Mouse (Mus musculus): ENCODE measurements at regions not wholly inside any gene's neighbourhood (a gene's known extent, or its start where the extent isn't known, plus 50 kb on each side); places are given as distances from the start of the nearest gene placed in this dataset.

GRCm38 (mm10) chr1:165086131-165086530 lies 74.4 kb downstream of the Tbx19 start:
- DNase-seq (ENCODE audit: low read depth, low spot score), result no peak

- no peak for DNase-seq (ENCODE audit: low read depth, low spot score)
These were observed 75.8 kb downstream of the Tbx19 start for GRCm38 (mm10) chr1:165084753-165085152.

GRCm38 (mm10) chr1:165084179-165084578 lies 76.4 kb downstream of the Tbx19 start:
- DNase-seq (ENCODE audit: low read depth, low spot score), result no peak

- DNase-seq (ENCODE audit: low read depth, low spot score), result no peak
These were observed 80.2 kb downstream of the Tbx19 start for GRCm38 (mm10) chr1:165080351-165080750.

GRCm38 (mm10) chr1:165077313-165077712 lies 83.3 kb downstream of the Tbx19 start:
- DNase-seq (ENCODE audit: low read depth, low spot score), result no peak

GRCm38 (mm10) chr1:165075301-165076082 lies 85.1 kb downstream of the Tbx19 start:
- DNase-seq (ENCODE audit: low read depth, low spot score), result peak; percentile 17

GRCm38 (mm10) chr1:165071831-165072491 lies 88.6 kb downstream of the Tbx19 start:
- no peak for DNase-seq (ENCODE audit: low read depth, low spot score)

GRCm38 (mm10) chr1:165064981-165065380 lies 95.6 kb downstream of the Tbx19 start:
- no peak for DNase-seq (ENCODE audit: low read depth, low spot score)

- DNase-seq (ENCODE audit: low read depth, low spot score), result no peak
These were observed 97.6 kb downstream of the Tbx19 start for GRCm38 (mm10) chr1:165062813-165063492.

- DNase-seq (ENCODE audit: low read depth, low spot score), result no peak
These were observed 99.2 kb downstream of the Tbx19 start for GRCm38 (mm10) chr1:165061420-165061819.

- DNase-seq (ENCODE audit: low read depth, low spot score), result no peak
These were observed 106.3 kb downstream of the Tbx19 start for GRCm38 (mm10) chr1:165054245-165054644.

- no peak for DNase-seq (ENCODE audit: low read depth, low spot score)
These were observed 109.3 kb downstream of the Tbx19 start for GRCm38 (mm10) chr1:165051294-165051693.

- DNase-seq (ENCODE audit: low read depth, low spot score), result no peak
These were observed 110.4 kb downstream of the Tbx19 start for GRCm38 (mm10) chr1:165050176-165050575.

- no peak for DNase-seq (ENCODE audit: low read depth, low spot score)
These were observed 111.3 kb upstream of the Xcl1 start for GRCm38 (mm10) chr1:165046637-165047036.

GRCm38 (mm10) chr1:165046056-165046455 lies 110.7 kb upstream of the Xcl1 start:
- no peak for DNase-seq (ENCODE audit: low read depth, low spot score)

- no peak for DNase-seq (ENCODE audit: low read depth, low spot score)
These were observed 108.0 kb upstream of the Xcl1 start for GRCm38 (mm10) chr1:165043361-165043760.

- DNase-seq (ENCODE audit: low read depth, low spot score), result no peak
These were observed 106.8 kb upstream of the Xcl1 start for GRCm38 (mm10) chr1:165042105-165042504.

GRCm38 (mm10) chr1:165036631-165037030 lies 101.3 kb upstream of the Xcl1 start:
- DNase-seq (ENCODE audit: low read depth, low spot score), result no peak

- DNase-seq (ENCODE audit: low read depth, low spot score), result no peak
These were observed 100.3 kb upstream of the Xcl1 start for GRCm38 (mm10) chr1:165035618-165036017.

- no peak for DNase-seq (ENCODE audit: low read depth, low spot score)
These were observed 85.7 kb upstream of the Xcl1 start for GRCm38 (mm10) chr1:165020960-165021563.

GRCm38 (mm10) chr1:165018692-165019309 lies 83.5 kb upstream of the Xcl1 start:
- DNase-seq (ENCODE audit: low read depth, low spot score), result peak; percentile 37

GRCm38 (mm10) chr1:165018236-165018635 lies 82.9 kb upstream of the Xcl1 start:
- no peak for DNase-seq (ENCODE audit: low read depth, low spot score)
